Mouse (Mus musculus): ENCODE data around the gene Tmem248.
A peak's percentile ranks its signal among the peaks of the same experiment; 100 is the strongest.

DNA sequence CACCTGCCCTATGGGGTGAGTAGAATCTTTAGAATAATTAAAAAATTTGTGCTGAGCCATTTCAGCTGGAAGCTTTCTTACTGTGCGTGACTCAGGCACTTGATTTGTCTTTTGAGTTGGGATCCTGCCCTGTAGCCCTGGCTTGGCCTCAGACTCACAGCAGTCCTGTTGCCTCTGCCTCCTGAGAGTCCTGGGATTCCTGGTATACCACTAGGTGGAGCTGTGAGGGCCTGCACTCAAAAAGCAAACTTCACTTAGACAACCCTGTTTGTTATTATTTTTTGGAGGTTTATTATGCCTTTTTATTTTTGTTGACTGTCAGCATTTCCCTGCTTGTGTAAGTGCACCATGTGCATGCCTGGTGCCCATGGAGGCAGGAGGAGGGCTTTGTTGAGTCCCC, 50.4 kb downstream of the Tmem248 start:
- TF ChIP-seq POLR2A (IDR thresholded peaks at IDR 0.05; ENCODE audit: extremely low read depth, insufficient read depth, low read length), result no peak
- peak; percentile 57 for TF ChIP-seq CTCF (IDR thresholded peaks at IDR 0.05; ENCODE audit: extremely low read depth, insufficient read depth, low read length)

Measured in cortical plate, adult 2 months (tissue).